Mouse (Mus musculus): ENCODE measurements around the gene Teddm1b.
A peak's percentile ranks its signal among the peaks of the same experiment; 100 is the strongest.
"Not testable (repeated sequence)": the region's sequence is repeated elsewhere in the genome, so short reads cannot be mapped to it uniquely, and the experiment has no call there.

Gene Teddm1b

DNA sequence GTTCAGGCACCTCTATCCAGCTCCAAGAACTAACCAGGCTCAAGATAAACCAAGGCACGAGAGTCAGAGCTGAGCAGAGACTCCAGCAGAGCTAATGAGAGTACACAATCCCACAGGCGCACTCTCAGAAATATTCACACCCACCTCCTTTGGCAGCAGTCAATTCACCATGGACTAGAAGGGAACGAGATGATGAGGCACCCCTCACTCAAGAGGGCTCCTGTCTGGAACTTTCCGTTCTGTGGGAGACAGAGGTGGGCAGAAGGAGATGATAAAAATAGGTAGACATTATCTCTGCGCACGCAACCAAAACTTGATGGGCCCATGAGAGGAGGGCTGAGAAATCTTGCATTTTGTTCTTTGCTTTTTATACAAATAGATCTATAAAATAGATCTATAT is at the start of gene Teddm1b:
Teddm1b (plus strand) TSS at position 301 of the 400 bp plus-strand sequence.
- DNase-seq (ENCODE audit: low read depth, low spot score): no peak

GRCm38 (mm10) chr1:153830746-153831145 is 43.4 kb upstream of the Teddm1b start:
- no peak for DNase-seq (ENCODE audit: low read depth, low spot score)

DNA sequence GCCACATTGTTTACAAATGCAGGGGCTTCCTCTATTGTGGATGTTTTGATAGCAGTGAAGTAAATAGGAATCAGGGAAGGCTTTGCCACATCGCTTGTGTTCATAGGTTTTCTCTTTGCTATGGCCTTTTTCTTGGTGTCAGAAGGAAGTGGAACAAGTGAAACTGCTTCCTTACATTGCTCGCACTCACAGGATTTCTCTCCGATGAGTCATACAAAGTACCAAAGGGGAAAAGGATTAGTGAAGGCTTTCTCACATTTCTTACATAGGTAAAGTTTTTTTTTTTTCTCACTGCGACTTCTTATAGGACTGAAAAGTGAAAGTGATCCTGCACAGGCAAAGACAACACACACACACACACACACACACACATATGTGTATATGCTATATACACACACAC is 38.1 kb upstream of the Teddm1b start:
- DNase-seq (ENCODE audit: low read depth, low spot score): no peak

DNA sequence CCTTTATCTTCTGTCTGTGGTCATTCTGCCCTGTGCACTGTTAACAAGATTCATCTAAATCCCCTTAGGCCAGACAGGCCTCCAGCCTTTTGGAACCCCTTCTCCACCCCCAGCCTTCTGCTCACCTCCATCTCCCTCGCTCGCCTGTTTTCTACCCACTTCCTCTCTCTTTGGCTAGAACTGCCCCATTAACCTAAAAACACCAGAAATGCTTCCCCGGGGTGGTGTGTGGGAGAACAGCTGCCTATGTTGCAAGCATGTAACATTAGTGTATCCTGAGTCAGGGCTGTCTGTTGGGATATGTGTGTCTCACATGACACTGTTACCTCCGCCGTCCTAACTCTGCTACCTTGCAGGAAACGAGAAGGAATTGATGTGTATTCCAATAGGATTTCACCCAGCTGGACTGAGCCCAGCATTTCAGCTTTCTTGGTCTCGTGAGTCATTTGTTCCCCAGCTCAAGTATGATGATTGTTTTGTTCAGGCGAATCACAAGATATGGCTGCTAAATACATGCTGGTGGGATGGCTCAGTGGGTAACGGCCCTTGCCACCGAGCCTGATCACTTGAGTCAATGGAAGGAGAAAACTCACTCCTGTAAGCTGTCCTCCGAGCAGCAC is 31.9 kb upstream of the Teddm1b start:
- no peak for DNase-seq (ENCODE audit: low read depth, low spot score)

GRCm38 (mm10) chr1:153844042-153844441 is 30.1 kb upstream of the Teddm1b start, which contains the start of gene Rgsl1:
Gene Rgsl1, minus strand, starts transcription at chr1:153844142.
- DNase-seq (ENCODE audit: low read depth, low spot score): no peak

- DNase-seq (ENCODE audit: low read depth, low spot score): no peak
Observed at GRCm38 (mm10) chr1:153846420-153846819, 27.7 kb upstream of the Teddm1b start.

- peak; percentile 32 for DNase-seq (ENCODE audit: low read depth, low spot score)
Observed at GRCm38 (mm10) chr1:153846867-153847266, 27.3 kb upstream of the Teddm1b start.

DNA sequence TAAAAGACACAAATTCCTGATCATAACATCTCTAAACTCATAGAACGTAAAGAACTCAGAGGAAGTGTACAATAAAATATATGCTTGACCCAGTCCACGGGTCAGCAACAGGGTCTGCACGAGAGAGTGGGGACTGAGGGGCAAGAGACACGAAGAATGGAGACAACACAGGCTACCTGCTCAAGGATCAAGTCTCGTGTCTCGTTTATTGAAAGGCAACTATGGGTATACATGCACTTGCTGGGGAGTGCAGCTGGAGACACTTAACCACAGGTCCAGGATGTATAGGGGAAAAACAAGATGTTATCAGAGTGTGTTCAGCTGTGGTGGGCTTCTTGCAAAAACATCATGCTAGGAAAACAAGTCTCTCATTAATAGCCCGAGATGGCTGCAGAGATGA is 21.4 kb upstream of the Teddm1b start:
- not testable (repeated sequence) for DNase-seq (ENCODE audit: low read depth, low spot score)

- no peak for DNase-seq (ENCODE audit: low read depth, low spot score)
Observed at GRCm38 (mm10) chr1:153855946-153856345, 18.2 kb upstream of the Teddm1b start.

- not testable (repeated sequence) for DNase-seq (ENCODE audit: low read depth, low spot score)
Observed at GRCm38 (mm10) chr1:153880391-153880790, 6.2 kb downstream of the Teddm1b start.

GRCm38 (mm10) chr1:153886024-153886633 is 12.0 kb downstream of the Teddm1b start:
- DNase-seq (ENCODE audit: low read depth, low spot score): no peak

- no peak for DNase-seq (ENCODE audit: low read depth, low spot score)
Observed at GRCm38 (mm10) chr1:153890121-153890520, 16.0 kb downstream of the Teddm1b start.

DNA sequence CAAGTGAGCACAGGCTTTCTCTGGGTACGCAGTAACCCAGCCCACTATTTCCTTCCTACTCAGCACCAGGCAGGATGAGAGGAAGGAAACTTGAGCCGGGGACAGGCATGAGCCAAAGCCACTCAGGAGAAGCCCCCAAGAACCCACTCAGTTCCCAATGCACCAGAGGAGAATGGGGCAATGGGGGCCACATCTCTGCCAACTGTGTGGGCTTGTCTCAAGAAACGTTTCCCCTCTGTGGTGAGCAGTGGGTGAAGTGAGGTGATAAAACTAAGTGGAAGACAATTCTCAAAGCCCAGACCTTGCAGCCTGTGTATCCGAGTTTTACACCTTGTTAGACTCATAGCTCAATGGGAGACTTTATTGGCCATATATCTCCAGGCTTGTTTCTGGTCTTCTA is 17.3 kb downstream of the Teddm1b start, which contains the start of gene Teddm1a:
Teddm1a (plus strand) TSS at position 301 of the 400 bp plus-strand sequence.
- DNase-seq (ENCODE audit: low read depth, low spot score): no peak

- DNase-seq (ENCODE audit: low read depth, low spot score): no peak
Observed at GRCm38 (mm10) chr1:153893746-153894145, 19.6 kb downstream of the Teddm1b start.

DNA sequence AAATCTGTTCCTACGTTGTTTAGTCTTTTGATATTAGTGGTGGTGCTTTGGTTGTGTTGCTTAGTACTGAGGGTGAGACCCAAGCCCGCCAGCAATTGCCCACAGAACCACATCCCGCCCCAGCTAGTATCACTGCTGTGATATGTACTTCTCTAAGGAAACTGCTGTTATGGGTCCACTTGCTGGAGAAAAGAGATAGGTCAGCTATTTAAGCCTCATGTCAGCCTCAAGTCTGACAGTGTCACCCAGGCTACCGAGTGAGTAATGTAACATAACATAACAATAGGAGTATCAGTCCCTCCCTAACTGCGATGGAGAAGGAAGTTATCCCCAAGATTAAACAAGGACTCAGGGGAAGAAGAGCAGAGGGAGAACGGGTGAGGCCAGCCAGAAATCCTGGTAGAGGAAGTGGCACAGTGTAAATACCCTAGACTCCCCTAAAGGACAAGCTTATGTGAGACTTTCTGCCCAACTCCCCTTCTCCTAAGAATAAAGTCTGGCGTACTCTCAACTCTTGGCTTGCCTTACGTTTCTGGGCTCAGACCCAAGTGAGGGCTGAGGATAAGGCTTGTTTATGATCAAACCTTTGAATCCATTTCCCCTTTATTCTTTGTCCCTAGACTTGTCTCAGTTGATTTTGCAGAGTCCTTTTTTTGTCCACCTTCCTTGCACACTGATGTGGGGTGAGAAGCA is 20.2 kb downstream of the Teddm1b start:
- DNase-seq (ENCODE audit: low read depth, low spot score): no peak

DNA sequence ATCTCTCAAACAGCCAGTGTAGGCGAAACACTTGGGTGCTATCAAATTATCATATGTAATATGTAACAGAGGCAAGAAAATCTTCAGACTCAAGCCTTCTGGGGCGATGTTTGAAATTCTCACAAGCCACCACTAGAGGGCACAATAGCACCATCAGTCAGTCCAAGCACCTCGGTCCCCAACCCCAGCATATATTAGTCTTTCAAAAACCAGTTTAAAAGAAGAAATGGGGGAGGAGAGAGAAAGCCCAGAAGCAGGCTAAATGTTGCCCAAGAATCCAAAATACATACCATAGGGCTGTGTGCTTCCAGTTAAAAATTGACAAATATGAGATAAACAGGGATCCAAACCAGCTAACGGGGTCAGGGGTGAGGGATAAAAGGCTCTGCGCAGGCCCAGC is 20.8 kb downstream of the Teddm1b start:
- DNase-seq (ENCODE audit: low read depth, low spot score): peak; percentile 64

DNA sequence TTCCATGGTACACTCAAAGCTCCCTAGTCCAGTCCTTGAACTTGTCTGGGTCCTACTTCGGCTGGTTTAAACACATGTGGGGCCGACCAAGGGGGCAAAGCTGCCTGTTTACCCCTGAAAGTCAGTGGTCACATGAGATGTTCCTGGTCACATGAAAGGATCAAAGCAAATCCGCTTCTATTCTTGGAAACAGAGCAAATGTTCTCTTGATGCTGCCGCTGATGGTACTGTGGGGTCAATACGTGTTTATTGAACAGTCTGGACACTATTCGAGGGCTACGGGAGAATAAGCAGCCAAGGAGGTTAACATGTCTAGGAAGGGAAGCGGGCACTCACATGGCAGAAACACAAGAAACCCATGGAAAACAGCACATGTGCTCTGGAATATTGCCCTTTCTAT is 23.1 kb downstream of the Teddm1b start:
- no peak for DNase-seq (ENCODE audit: low read depth, low spot score)

DNA sequence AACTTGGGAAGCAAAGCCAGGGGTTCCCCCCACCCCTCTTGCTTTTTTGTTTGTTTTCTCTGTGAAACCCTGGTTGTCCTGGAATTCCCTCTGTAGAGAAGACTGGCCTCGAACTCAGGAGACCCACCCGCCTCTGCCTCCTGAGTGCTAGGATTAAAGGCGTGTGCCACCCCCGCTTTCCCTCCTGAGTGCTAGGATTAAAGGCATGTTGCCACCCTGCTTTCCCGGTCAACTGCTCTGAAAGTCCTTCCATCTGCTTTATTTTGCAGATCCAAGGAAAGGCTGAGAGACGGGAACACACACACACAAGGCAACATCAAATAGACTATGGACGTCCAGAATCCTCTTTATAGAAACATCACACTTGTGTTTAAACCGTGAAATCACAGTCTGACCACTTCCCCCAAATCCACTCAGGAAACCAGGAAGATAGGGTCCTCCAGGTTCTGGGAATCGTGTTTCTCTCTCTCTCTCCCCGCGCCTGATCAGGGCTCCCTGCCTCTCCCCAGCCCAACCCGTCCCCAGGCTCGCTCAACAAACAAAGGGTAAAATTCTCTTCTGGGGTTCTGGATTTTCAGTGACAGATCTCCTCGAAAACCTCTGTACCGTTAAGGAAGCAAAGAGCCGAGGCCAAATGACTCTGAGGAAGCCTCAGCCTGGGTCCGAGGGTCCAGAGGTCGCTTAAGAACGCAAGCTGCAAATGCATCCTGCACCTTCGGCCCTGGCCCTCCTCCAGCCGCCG is 25.0 kb downstream of the Teddm1b start:
- DNase-seq (ENCODE audit: low read depth, low spot score): no peak

DNA sequence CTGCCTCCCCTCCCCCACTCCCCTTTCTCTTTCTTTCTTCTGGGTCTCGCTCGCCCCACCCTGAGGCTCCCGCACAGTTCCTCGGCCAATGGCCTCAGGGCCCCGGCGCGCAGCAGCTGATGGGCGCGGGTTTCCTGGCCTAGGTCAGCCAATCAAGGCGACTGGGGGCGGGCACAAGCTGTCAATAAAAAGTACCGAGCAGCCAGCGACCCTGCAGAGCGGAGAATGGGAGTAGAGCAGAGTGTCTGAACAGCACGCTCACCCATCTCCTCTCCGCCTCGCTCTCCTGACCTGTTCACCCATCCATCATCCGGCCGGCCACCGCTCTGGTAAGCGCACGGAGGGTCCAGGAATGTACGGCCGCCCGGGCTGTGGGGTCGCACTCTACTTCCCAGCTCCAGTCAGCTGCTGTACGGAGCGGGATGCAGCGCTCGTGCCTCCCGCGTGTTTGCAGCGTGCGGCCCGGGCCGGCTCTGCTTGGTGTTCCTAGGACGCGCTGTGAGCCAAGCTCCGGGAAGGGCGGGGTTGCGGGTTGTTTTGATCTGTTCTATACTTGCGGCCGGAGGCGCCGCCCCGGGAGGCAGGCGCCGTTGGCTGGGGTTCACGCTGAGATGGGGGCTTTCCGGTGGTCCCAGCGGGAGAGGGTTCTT is 25.7 kb downstream of the Teddm1b start, which contains the start of the genes Glul and Teddm2:
Glul (plus strand) TSS at position 214 of the 650 bp plus-strand sequence.
Teddm2 (minus strand) TSS at position 498 of the 650 bp plus-strand sequence.
- DNase-seq (ENCODE audit: low read depth, low spot score): peak; percentile 89

DNA sequence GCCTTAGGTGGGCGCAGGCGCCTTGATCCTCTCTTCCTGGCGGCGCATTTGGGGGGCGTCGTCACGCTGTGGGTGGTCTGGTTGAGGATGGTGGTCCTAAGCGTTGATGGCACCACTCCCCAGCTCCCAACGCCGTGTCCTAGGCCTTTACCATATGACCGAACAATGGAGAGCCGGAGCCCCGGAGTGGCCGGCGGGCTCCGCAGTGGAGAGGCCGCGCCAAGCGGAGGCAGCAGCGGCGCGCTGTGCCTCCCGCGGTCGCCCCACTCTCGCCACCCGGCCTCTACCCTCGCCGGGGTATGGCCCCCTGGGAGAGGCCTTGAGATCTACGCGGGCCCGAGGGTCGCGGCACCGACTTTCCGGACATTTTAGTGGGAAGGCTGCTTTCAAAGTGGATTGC is 26.2 kb downstream of the Teddm1b start:
- no peak for DNase-seq (ENCODE audit: low read depth, low spot score)
